Mouse (Mus musculus): Measurements from ENCODE around the gene Epb41l4b.

Epb41l4b gene

DNA sequence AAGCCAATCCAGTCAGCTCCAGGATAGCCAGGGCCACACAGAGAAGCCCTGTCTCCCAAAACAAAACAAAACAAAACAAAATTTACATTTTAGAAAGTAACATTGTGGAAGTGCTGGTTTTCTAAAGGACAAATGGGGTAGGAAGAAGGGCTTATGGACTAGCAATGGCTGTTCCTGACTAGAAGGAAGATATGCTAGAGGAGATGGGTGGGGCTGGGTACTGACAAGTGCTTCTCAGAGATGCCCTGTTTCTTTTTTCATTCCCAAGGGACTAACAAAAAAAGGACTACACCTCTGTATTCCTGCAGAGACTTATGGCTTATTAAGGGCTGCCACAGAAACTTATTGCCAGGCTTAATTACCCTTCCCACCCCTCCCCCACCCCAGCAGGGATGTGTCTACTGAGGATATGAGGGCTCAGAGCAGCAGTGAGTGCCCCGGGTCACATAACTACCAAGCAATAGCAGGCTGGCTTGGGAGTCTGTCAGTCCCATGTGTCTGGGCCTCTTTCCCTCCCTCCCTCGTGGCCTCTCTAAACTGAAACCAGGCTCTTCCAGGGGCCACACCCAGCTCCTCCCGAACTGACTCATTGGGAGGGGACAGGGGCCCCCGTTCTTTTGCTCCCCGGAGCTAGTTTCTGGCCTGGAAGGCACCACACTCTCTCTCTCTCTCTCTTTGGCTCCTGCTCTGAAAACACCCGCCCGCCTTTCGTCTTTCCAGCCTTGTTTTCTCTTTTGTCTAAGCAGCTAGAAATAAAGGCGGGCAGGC is 10.0 kb upstream of the Epb41l4b start:
- peak; percentile 29 for DNase-seq (ENCODE audit: low read depth, low spot score)

DNA sequence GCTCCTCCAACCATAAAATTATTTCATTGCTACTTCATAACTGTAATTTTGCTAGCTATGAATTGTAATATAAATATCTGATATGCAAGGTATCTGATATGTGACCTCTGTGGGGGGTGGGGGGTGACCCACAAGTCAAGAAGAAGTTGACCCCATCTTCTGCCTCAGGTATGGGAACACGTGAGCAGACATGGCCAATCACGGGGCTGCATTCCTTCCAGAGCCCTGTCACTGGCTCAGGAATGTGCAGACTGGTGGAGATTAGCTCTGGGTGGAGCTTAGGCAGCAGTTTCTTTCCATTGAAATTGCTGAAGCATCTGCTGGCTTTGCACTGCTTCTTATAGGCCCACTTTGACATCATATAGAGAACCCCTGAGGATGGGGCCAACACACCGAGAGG is 4.9 kb upstream of the Epb41l4b start:
- peak; percentile 43 for DNase-seq (ENCODE audit: low read depth, low spot score)

DNA sequence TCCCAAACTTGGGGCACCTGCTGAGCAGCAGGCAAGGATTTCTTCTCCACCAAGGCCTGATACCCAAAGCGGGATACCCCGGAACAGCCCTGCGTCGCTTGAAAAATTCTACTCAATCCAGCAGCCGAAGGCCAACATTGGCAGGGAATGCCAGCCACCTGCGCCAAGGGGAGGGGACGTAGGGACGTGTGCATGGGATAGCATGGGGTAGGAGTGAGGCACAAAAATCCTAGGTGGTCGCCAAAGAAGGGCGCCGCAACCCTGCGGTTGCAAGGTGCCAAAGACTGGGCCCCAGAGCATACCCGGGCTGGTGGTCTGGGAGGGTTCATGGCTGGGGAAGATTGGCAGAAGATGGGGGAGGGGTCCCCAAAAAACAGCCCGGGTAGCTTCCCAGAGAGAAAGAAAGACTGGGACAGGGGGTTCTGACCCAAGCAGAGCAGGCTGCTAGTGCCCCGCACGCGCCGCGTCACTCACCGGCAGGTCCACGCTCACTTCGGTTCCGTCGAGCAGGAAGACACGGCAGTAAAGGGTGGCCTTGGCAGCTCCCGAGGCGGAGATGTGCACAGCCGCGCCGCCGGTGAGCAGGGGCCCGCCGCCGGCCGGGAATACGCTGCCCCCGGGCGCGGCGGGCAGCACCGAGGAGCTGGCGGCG is 737 bp downstream of the Epb41l4b start:
- no peak for DNase-seq (ENCODE audit: low read depth, low spot score)

DNA sequence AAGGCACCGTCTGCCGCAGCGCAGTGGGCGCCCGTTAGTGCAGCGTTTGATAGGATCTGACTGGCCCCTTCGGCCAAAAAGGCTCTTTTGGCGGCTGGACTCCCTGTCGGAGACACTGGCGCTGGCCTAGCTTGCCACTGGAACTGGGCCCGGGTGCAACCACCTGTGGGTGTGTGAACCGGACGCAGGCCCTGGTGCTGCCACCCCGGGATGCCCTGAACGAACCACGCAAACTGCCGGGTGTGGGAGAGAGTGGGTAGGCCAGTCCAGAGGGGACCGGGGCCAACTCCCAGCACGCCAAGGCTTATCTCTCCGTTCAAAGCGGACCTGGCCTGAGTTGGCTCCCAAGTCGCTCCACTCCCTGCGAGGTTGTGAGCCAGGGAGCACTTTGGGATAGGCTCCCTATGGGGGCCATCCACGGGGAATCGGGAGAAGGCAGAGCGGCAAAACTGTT is 1.3 kb downstream of the Epb41l4b start:
- DNase-seq (ENCODE audit: low read depth, low spot score): no peak

DNA sequence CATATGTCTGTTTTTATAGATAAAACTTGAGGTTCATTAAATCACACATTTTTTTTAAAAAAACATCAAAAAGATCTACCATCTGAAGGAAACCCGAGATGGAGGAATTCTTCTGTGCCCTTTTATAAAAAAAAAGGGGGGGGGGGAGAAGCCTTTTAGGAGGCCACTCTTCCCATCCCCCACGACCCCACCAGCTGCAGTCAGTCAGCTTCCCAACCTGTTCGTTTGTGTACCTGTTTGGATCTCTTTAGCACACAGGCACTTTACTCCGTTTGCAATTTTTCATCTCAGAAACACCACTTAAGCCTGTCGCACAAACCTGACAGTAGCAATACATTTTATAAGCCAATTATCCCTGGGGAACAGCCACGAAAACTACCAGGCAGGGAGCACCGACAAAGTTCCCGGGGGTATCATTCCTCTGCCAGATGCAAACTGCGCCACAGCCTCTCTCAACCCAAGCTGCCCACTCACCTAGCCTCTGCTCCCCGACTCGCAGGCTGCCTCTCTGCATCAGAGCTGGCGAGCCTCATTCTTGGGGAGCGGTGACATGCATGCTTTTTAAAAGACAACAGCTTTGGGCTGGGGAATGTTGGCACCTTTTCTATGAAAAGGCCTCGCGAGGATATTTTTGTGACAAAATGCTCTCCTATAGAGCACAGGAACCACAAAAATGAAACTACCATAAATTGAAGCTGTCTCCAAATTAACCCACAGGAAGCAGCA is 2.1 kb downstream of the Epb41l4b start:
- DNase-seq (ENCODE audit: low read depth, low spot score): no peak

DNA sequence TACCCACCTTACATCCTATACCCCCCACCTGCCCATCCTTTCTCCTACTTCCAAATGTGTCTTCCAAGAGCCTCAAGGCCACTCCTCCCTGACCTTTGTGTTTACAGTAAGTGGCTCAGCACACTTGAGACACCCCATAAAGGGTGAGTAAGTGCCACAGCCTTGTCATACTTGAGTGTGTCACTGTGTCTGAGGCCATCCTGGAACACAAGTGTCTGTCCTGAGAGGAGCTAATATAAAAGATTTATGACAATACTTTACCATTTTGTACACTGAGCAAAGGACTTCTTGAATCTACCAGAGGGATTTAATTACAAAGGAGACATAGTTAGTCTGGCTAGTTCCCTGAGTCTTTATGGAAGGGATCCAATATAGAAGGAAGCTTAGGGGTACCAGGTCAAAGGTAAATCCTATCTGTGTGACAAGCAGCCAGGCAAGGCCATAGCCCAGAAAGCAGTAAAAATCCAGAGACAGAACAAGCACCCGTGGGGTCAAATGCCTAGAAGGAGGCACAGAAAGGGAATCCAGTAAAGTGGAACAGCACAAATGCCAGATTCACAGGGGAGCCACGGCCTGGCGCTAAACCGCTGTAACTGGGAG is 2.9 kb downstream of the Epb41l4b start:
- DNase-seq (ENCODE audit: low read depth, low spot score): no peak

DNA sequence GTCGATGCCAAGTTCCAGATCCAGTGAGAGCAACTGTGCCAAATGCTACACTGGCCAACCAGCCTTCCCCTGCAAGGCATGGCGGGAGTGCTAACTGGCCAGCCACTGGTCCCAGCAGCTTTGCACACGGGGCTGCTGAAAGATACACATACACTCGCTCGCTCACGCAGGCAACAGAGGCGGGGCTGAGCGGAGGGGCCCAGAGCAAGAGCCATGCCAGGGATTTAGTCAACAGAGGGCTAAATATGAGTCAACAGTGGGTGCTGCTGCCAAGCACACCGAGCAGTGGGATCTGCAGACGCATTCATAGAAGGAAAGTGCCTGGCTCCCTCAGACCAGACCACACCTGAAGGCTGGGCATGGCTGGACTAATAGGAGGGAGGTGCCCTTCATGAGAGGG is 3.8 kb downstream of the Epb41l4b start:
- no peak for DNase-seq (ENCODE audit: low read depth, low spot score)

DNA sequence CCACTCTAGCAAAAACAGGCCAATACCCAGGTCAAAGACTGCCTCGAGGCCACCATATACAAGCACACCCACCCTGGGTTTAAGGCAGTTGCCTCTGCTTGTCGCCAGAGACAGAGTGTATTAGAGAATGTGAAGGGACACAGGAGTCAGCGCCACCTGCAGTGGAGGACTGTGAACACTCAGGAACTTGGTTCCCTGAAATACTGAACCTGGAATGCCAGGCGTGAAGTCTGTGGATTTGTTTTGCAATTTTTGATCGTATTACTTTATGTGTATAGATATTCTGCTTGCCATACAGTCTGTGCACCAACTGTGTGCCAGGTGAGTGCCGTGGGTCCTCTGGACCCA is 5.2 kb downstream of the Epb41l4b start:
- peak; percentile 28 for DNase-seq (ENCODE audit: low read depth, low spot score)

DNA sequence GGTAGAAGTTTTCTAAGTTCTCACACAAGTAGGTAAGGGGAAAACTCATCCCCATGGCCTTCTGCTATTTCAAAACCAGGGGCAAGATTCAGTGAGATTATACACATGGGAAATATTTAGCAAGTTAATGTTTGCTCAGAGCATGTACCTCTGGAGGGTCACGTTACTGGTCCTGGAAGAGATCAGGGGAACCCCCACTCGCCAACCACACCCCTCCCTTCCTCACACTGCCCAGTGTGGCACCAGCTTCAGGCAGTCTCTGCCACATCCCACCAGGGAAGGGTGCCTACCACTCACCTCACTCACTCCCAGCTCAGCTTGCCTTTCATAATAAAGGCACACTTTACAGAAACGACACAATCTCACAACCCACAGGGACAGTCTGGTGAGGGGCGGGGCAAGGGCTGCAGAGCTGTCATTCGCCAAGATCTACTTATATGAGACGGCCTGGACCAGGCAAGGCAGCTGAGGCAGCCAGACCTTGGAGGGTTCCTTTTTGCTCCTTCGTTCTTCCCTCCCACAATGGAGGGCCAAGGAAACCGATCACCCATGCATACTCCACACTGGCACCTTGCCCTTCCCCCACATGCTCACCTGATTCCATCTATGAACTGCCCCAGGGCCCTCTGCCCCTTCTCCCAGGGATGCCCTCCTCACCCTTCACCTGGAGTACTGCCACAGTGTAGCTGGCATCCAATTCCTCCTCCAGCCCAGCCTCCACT is 5.7 kb downstream of the Epb41l4b start:
- no peak for DNase-seq (ENCODE audit: low read depth, low spot score)

DNA sequence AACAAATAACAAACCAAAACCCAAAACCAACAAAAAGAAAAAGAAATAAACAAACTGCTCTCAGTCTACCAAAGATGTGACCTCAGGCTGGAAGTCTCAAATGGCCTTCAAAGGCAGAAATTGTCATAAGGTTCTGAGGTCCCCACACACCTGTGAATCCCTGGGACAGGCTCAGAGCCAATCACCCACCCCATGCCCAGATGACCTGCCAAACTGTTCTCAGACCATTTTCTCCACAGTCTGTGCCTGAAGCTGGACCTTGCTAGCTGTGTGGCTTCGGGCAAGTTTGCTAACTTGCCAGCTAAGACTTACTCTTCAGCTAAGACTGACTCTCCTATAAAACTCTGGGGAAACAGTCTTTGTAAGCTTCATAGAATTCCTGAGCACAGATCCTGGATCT is 7.8 kb downstream of the Epb41l4b start:
- no peak for DNase-seq (ENCODE audit: low read depth, low spot score)

DNA sequence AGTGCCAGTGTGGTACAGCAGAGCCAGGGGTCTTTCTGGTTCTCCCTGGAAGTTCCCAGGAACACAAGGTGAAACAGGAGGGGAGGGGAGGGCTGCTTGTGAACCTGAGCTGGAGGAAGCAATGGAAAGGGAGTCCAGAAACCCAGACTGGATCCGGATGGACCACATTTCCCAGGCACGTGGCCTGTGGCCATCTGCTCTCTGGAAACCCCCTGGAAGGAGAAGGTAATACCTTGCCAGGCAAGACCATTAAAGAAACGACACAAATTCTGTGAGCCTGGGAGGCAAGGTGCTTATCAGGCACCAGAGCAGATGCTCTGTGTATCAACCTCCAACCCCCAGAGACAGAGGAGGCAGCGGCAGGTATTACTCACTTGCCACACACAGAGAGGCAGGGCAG is 8.7 kb downstream of the Epb41l4b start:
- no peak for DNase-seq (ENCODE audit: low read depth, low spot score)

DNA sequence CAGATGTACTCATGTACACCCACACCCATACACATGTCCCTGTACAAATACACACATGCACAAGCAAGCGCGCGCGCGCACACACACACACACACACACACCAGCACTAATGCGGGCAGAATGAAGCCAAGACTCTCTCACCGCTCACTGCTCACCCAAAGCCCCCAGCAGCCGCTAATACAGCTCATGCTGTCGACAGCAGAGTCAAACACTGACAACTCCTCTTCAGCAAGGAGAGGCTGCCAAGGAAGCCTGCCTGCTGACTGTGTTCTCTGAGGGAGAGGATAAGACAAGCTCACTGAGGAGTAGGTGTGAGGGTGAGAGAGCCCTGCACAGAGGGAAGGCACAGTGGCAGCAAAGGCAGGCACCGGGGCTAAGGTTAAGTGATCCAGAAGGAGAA is 11.4 kb downstream of the Epb41l4b start:
- no peak for DNase-seq (ENCODE audit: low read depth, low spot score)

DNA sequence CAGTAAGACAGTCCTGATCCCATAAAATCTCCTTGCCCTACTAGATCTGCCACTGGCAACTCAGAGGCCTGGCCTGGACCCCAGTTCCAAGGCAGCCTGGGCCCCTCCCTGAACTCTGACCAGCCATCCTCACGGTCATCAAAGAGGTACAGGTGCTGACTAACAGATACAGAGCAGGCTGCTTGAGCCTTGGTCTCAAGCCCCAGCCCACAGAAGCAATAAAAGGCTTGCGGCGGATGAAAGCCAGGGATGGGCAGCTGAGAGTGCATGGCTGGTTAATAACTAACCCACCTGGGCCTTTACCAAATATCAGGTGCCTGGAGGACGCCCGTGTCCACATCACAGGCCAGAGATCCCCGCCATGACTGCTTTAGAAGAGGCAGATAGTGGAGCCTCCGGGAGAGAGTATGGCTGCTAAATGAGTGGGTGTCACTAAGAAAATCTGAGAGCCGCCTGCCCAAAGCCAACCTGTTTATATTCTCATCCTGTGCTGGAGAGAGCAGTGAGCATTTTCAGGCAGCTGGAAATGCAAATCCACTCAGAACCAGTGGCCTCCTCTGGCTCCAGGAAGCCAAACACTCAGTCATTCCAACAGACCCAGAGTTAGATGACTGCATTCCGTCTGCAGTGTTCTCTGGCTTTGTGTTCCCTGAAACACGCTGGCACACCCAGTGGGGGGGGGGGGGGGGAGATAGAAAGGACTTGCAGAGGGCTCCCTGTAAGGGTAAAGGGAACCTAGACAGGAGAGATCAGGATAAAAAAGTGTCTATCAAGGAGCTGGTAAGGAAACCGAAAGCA is 13.3 kb downstream of the Epb41l4b start:
- DNase-seq (ENCODE audit: low read depth, low spot score): no peak

DNA sequence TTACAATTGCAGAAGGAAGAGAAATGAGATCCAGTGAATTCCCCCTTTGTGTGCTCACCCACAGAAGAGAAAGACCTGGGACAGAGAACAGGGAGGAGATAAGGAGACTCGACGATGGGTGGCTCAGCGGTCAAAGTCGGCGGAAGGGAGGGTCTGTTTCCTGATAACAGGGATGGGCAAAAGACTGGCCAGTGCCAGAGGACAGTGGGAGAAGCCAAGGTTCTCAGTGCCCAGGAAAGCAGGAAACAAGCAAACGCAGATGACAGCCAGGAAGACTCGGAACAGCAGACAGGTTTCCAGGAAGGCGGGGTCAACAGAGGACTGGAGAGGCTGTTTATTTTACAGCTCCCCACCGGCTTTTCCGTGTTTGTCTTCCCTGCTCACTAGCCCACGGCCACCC is 20.2 kb downstream of the Epb41l4b start:
- no peak for DNase-seq (ENCODE audit: low read depth, low spot score)

DNA sequence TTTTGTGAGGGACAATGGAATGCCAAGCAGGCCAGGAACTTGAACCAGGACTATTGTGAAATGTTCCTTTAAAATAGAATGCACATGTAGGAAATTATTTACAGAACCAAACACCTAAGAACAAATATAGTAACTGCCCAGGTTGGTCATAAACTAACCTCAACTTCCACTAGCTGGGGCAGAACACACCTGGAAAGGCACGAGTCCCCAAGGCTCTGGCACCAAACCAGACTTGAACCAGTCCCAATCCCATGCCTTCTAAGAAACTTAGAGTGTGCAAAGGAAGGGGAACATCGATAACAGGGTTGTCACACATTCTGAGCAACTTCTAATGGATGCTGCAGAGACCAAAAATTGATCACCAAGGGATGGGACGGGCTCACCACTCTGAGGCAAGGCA is 21.1 kb downstream of the Epb41l4b start:
- DNase-seq (ENCODE audit: low read depth, low spot score): no peak

DNA sequence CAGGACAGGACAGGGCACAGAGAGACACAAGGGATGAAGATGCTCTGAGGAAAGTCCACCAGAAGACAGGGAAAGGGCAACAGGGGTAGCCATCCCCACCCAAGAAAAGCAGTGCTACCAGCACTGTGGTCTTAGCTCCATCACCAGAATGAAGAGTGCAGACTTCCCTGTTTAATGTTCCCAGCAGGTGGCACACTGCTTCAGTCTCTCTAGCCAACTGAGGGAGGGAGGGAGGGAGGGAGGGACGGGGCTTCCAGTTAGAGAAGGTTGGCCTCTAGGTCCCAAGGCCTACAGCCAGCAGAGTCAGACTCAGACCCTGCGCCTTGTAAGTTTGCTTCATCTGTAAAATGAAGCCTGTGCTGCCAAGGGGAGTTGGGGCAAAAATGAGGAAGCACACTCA is 22.7 kb downstream of the Epb41l4b start:
- peak; percentile 66 for DNase-seq (ENCODE audit: low read depth, low spot score)

DNA sequence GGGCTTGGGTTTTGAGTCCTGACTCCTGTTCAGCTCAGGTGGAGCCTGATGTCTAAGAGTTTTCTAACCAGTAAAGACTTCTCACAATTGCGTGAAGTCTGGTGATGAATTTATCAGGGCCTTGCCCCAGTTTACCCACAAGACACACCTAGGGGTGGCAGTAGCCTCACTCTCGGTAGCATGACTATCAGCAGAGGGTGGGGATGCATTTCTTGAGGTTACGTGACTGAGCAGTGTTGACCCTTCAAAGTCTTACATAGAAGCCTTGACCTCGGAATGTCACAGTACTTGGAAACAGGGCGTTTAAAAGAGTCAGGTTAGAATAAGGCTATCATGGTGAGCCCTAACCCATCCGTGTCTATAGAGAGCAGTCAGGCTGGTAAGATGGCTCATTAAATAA is 23.3 kb downstream of the Epb41l4b start:
- DNase-seq (ENCODE audit: low read depth, low spot score): no peak

DNA sequence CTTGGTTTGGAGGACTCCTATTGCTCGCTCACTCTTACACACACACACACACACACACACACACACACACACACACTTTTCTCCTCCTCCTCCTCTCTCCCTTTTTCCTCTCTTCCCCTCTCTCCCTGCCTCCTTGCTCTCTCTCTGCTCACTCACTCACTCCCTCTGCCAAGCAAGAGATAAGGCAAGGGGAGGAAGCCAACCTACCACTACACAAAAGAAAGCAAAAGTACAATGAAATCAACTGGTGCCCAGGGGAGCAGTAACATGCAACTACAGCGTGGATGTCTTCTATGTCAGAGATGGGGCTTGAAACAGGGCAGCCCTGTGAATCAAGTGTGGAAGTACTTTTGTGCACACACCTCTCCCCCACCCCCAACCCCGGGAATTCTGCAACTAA is 24.4 kb downstream of the Epb41l4b start:
- DNase-seq (ENCODE audit: low read depth, low spot score): no peak

DNA sequence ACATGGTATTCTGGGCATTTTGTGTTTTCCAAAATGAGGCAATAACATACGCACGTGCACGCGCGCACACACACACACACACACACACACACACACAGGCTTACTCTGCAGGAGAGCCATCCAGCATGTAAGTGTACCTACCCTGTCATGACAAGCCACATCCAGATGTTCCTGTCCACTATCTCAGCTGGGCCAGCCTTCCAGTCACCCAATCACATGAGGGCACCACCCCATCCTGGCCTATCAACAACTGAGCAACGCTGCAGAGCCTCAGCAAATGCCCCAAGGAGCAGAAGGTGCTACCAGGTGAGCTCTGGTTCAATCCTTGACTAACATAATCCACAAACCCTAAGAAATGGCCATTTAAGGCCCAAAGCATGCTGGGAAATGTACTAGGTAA is 27.0 kb downstream of the Epb41l4b start:
- DNase-seq (ENCODE audit: low read depth, low spot score): no peak

DNA sequence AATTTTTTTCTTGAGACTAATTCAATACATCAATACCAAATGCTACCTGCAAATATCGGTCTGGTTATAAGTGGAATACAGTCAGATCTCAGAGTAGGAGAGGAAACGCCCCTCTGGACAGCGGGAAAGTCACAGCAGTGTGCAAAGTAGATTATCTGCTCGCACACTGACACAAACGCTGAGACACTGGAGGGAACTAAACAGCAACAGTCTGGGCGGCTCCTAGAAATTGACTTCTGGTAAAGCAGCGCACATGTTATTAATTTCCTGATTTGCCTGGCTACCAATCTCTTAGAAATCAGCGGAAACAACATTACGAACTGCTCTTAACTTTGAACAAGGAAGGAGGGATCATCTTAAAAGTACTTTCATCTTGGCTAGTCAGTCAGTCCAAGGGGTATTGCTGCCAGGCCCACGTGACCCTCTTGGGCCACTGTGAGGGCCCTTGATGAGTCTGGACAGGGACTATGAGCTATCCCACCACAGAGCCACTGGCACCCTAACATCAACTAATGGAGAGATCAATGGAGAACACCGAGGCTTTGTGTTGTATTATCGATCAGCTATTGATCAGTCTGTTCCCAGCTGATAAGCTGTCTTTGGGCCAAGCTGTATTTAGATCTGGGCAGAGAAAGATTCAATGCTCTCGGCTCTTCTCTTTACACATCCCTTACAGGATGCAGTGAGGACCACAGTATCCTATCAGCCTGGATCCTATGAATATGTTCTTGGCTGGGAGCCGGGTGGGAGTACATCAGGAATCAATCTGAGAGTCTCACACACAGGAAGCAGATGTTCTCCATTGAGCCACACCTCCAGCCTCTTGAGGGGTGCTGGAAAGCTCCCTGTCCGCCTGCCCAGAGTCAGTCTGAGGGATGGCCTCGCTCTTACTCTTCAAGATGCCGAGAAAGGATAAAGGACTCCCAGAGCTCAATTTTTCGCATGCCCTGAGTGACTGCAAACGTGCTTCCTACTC is 28.3 kb downstream of the Epb41l4b start:
- no peak for DNase-seq (ENCODE audit: low read depth, low spot score)

Data from ES-CJ7 (cell line).